Mouse (Mus musculus) hindbrain, embryonic 10.5 days (tissue): ENCODE data around the gene Chpt1. TPM values are rescaled to one million over a fixed set of nuclear protein-coding genes. Genes with fewer than 3 reads are reported as not detected.
"Not testable (repeated sequence)": the region's sequence is repeated elsewhere in the genome, so short reads cannot be mapped to it uniquely, and the experiment has no call there.

Experiments used
- DNase-seq: peaks from one replicate; pipeline ENCODE4 v3.0.0-alpha.2; 2017; ENCODE audit warnings: low spot score
- H3K27ac ChIP-seq: fragments of 300-500 bp; sonication (generic); 2 replicates; pipeline ENCODE4 v1.5.1; 2016; ENCODE audit warnings: mild to moderate bottlenecking, moderate library complexity
- H3K27me3 ChIP-seq: fragments of 300-500 bp; sonication (generic); 2 replicates; pipeline ENCODE4 v1.6.1; 2016; ENCODE audit warnings: mild to moderate bottlenecking; ENCODE audit not compliant: poor library complexity, insufficient read depth, severe bottlenecking
- H3K36me3 ChIP-seq: fragments of 300-500 bp; sonication (generic); 2 replicates; pipeline ENCODE4 v1.6.1; 2016; ENCODE audit warnings: mild to moderate bottlenecking, moderate library complexity
- H3K4me1 ChIP-seq: fragments of 300-500 bp; sonication (generic); replicated peaks from 2 replicates; pipeline ENCODE4 v1.6.1; 2016; ENCODE audit warnings: mild to moderate bottlenecking
- H3K4me3 ChIP-seq: fragments of 300-500 bp; sonication (generic); 2 replicates; pipeline ENCODE4 v1.5.1; 2016; ENCODE audit warnings: mild to moderate bottlenecking, moderate library complexity
- H3K9me3 ChIP-seq: fragments of 300-500 bp; sonication (generic); 2 replicates; pipeline ENCODE4 v1.6.1; 2016; ENCODE audit warnings: mild to moderate bottlenecking, moderate library complexity
- WGBS: fragments of 180-500 bp; shearing (Covaris S2); methylation state at CpG from one replicate; pipeline ENCODE4 v1.1.7; 2016; 5-methylcytosine and 5-hydroxymethylcytosine counted together
- polyA plus RNA-seq: library from polyadenylated mRNA; unstranded; fragments of >200 nt; fragmentation: Nextera tagmentation; extraction: Ambion mirVana; gene quantifications from 2 replicates; pipeline ENCODE4 v1.2.1, GENCODE M21; 2016

Gene Chpt1
- polyA plus RNA-seq = 11.2 and 11.8 TPM in 2 replicates

- Histone ChIP-seq H3K27ac (peak within 1 kb of the TSS; percentile 90), H3K27me3 (no peaks in the 10 kb centered on the region), H3K4me3 (peak within 1 kb of the TSS; percentile 81), H3K9me3 (no peaks in the 10 kb centered on the region), H3K36me3 (no peaks in the 10 kb centered on the region), H3K4me1 (peaks cover 26% of the 10 kb centered on the region)
- peak; percentile 92 for DNase-seq
- WGBS = under 1% methylated on average over 72 of the region's 80 CpGs
Measured at GRCm38 (mm10) chr10:88503421-88504314, at the start of gene Chpt1. TSS of gene Chpt1 (minus strand) at chr10:88504073.

- Histone ChIP-seq H3K36me3 (peaks cover 12% of the 10 kb centered on the region; the same call in 1 of the 2 replicates), H3K4me3 (no peak overlapping the region), H3K27me3 (no peaks in the 10 kb centered on the region), H3K4me1 (no peaks in the 10 kb centered on the region), H3K27ac (no peak overlapping the region), H3K9me3 (no peaks in the 10 kb centered on the region)
- WGBS = 96% methylated on average over 2 of the region's 2 CpGs
- DNase-seq = no peak
Measured at GRCm38 (mm10) chr10:88552738-88553137, 48.9 kb upstream of the Chpt1 start.

- Histone ChIP-seq H3K27ac (no peak overlapping the region), H3K4me3 (no peak overlapping the region), H3K4me1 (no peaks in the 10 kb centered on the region), H3K36me3 (peaks cover 16% of the 10 kb centered on the region; the same call in 1 of the 2 replicates), H3K27me3 (no peaks in the 10 kb centered on the region), H3K9me3 (no peaks in the 10 kb centered on the region)
- DNase-seq = no peak
- WGBS = 86% methylated on average over 3 of the region's 3 CpGs
Measured at GRCm38 (mm10) chr10:88550225-88550624, 46.4 kb upstream of the Chpt1 start.

- no peak overlapping the region for H3K27ac ChIP-seq
- H3K4me1 ChIP-seq = no peaks in the 10 kb centered on the region
- H3K9me3 ChIP-seq = peaks cover 8% of the 10 kb centered on the region; the same call in 1 of the 2 replicates
- no peak overlapping the region for H3K4me3 ChIP-seq
- WGBS = 55% methylated on average over 2 of the region's 2 CpGs
- DNase-seq = no peak
- peaks cover 36% of the 10 kb centered on the region for H3K36me3 ChIP-seq
- H3K27me3 ChIP-seq = no peaks in the 10 kb centered on the region
Measured at GRCm38 (mm10) chr10:88547635-88548034, 43.8 kb upstream of the Chpt1 start.

GRCm38 (mm10) chr10:88530631-88531030, 26.8 kb upstream of the Chpt1 start:
- WGBS = 73% methylated on average over 5 of the region's 5 CpGs
- Histone ChIP-seq H3K27me3 (no peaks in the 10 kb centered on the region), H3K4me3 (no peak overlapping the region), H3K36me3 (peaks cover under 1% of the 10 kb centered on the region; the same call in 1 of the 2 replicates), H3K9me3 (no peaks in the 10 kb centered on the region), H3K27ac (no peak overlapping the region), H3K4me1 (no peaks in the 10 kb centered on the region)
- no peak for DNase-seq

GRCm38 (mm10) chr10:88524016-88524415, 20.1 kb upstream of the Chpt1 start:
- peaks cover 4% of the 10 kb centered on the region; the same call in 1 of the 2 replicates for H3K36me3 ChIP-seq
- no peaks in the 10 kb centered on the region for H3K27me3 ChIP-seq
- DNase-seq = no peak
- no peaks in the 10 kb centered on the region for H3K4me1 ChIP-seq
- WGBS = 85% methylated on average over 2 of the region's 2 CpGs
- H3K4me3 ChIP-seq = no peak overlapping the region
- no peaks in the 10 kb centered on the region for H3K9me3 ChIP-seq
- no peak overlapping the region for H3K27ac ChIP-seq

- H3K27me3 ChIP-seq = no peaks in the 10 kb centered on the region
- 83% methylated on average over 1 of the region's 1 CpGs for WGBS
- no peak for DNase-seq
Measured at GRCm38 (mm10) chr10:88523212-88523611, 19.3 kb upstream of the Chpt1 start.

GRCm38 (mm10) chr10:88522795-88523194, 18.9 kb upstream of the Chpt1 start:
- H3K4me1 ChIP-seq = no peaks in the 10 kb centered on the region
- no peak overlapping the region for H3K4me3 ChIP-seq
- no peak overlapping the region for H3K27ac ChIP-seq
- H3K9me3 ChIP-seq = no peaks in the 10 kb centered on the region
- H3K36me3 ChIP-seq = peaks cover 4% of the 10 kb centered on the region; the same call in 1 of the 2 replicates
- DNase-seq = no peak
- WGBS = 92% methylated on average over 8 of the region's 8 CpGs
- H3K27me3 ChIP-seq = no peaks in the 10 kb centered on the region

More at GRCm38 (mm10) chr10:88523212-88523611, 19.3 kb upstream of the Chpt1 start:
- Histone ChIP-seq H3K27ac (no peak overlapping the region), H3K9me3 (no peaks in the 10 kb centered on the region), H3K36me3 (peaks cover 4% of the 10 kb centered on the region; the same call in 1 of the 2 replicates), H3K4me3 (no peak overlapping the region), H3K4me1 (no peaks in the 10 kb centered on the region)

GRCm38 (mm10) chr10:88515049-88515448, 11.2 kb upstream of the Chpt1 start:
- not testable (repeated sequence) for H3K36me3 ChIP-seq, H3K9me3 ChIP-seq, H3K27ac ChIP-seq, H3K4me3 ChIP-seq, H3K4me1 ChIP-seq, DNase-seq, H3K27me3 ChIP-seq
- WGBS = 91% methylated on average over 7 of the region's 7 CpGs

GRCm38 (mm10) chr10:88514495-88514894, 10.6 kb upstream of the Chpt1 start:
- no peak for DNase-seq
- H3K36me3 ChIP-seq = no peaks in the 10 kb centered on the region
- WGBS = 57% methylated on average over 2 of the region's 2 CpGs

GRCm38 (mm10) chr10:88513574-88514135, 9.8 kb upstream of the Chpt1 start:
- H3K4me1 ChIP-seq = 0 out of 2 replicates have a peak, but pooled peaks cover 4% of the 10 kb centered on the region
- 70% methylated on average over 8 of the region's 8 CpGs for WGBS
- H3K4me3 ChIP-seq = no peak overlapping the region
- DNase-seq = no peak
- no peaks in the 10 kb centered on the region for H3K27me3 ChIP-seq
- H3K27ac ChIP-seq = no peak overlapping the region
- no peaks in the 10 kb centered on the region for H3K9me3 ChIP-seq
- H3K36me3 ChIP-seq = no peaks in the 10 kb centered on the region

More at GRCm38 (mm10) chr10:88514495-88514894, 10.6 kb upstream of the Chpt1 start:
- H3K27ac ChIP-seq = no peak overlapping the region
- H3K9me3 ChIP-seq = no peaks in the 10 kb centered on the region
- H3K4me1 ChIP-seq = 0 out of 2 replicates have a peak, but pooled peaks cover 4% of the 10 kb centered on the region
- no peaks in the 10 kb centered on the region for H3K27me3 ChIP-seq
- H3K4me3 ChIP-seq = no peak overlapping the region

GRCm38 (mm10) chr10:88511355-88511754, 7.5 kb upstream of the Chpt1 start:
- DNase-seq = no peak
- WGBS = 91% methylated on average over 9 of the region's 9 CpGs

More at GRCm38 (mm10) chr10:88511355-88511754, 7.5 kb upstream of the Chpt1 start:
- no peaks in the 10 kb centered on the region for H3K9me3 ChIP-seq
- H3K27ac ChIP-seq = no peak overlapping the region
- H3K4me3 ChIP-seq = no peak overlapping the region
- no peaks in the 10 kb centered on the region for H3K36me3 ChIP-seq
- no peaks in the 10 kb centered on the region for H3K27me3 ChIP-seq
- 0 out of 2 replicates have a peak, but pooled peaks cover 4% of the 10 kb centered on the region for H3K4me1 ChIP-seq
